8 mouse cellular contexts compared by ENCODE assay signal in the genomic region with DNA sequence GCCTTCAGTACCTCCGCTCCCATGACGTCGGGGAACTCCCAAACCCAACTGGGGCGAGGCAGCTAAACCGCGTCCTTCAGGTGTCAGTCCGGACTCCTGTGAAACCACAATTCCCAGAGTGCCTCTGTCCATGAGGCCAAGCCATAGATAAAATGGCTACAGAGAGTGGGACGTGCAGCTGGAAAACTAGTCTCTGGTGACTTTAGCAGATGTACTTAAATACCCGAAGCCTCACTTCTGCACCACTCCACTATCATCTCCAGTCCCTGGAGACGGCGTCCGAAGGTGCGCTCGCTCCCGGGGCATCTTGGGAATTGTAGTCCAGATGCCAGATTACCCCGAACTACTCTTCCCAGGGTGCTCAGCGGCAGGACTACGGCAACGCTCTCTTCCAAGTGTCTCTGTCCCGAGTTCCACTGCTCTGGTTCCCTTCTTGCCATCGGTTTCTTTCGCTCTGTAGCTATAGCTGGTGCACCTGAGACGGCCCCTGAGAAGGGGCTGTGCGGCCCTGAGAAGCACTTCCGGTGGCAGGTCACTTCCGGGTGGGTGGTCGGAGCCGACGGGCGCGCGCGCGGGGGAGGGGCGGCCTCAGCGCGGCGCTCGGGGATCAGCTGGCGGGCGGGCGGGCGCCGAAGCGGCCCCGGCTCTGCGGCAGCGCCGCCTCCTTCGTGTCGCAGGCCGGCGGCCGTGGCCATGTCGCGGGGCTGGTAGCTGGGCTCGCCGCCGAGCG. TPM values are rescaled to one million over a fixed set of nuclear protein-coding genes. Genes with fewer than 3 reads are reported as not detected.
DNase-seq lines count a peak whose midpoint lies in the region; ATAC-seq lines count a peak whose summit lies in the region.

Aak1 (plus strand) TSS at position 603 of the 730 bp plus-strand sequence.

- no peaks in the 10 kb centered on the region for H3K36me3 ChIP-seq in heart, embryonic 13.5 days
- no peaks in the 10 kb centered on the region; the same call in 1 of the 2 replicates for H3K36me3 ChIP-seq in liver, embryonic 12.5 days
- no peaks in the 10 kb centered on the region for H3K36me3 ChIP-seq in stomach, embryonic 15.5 days

- DNase-seq in CD4-positive helper T cell, adult 2 months (ENCODE audit: low read depth, low spot score) = peak; percentile 92
- DNase-seq in brain, embryonic 18.5 days (ENCODE audit: low read depth, low spot score) = peak; percentile 83
- peak; percentile 95 for DNase-seq in kidney, postnatal 10 days
- DNase-seq in natural killer cell, adult 2 months (ENCODE audit: low spot score in 2 of 2) = peak; percentile 89

- peak within 1 kb of the TSS; percentile 72 for H3K4me3 ChIP-seq in heart, embryonic 13.5 days
- H3K4me3 ChIP-seq in liver, embryonic 12.5 days = peak within 1 kb of the TSS; percentile 91
- H3K4me3 ChIP-seq in stomach, embryonic 15.5 days (replicated peaks) = peak within 1 kb of the TSS; percentile 96

- ATAC-seq in erythroid progenitor cell, adult 5-6 weeks (replicated peaks; ENCODE audit: low FRiP score, poor library complexity, severe bottlenecking) = peak; percentile 90
- ATAC-seq in heart, embryonic 13.5 days (ENCODE audit: extremely low read depth, insufficient number of reproducible peaks, low FRiP score, low TSS enrichment) = peak; percentile 79
- ATAC-seq in liver, embryonic 12.5 days = peak; percentile 87
- ATAC-seq in stomach, embryonic 15.5 days (ENCODE audit: insufficient read depth, low FRiP score, low read depth) = peak; percentile 88

- no peaks in the 10 kb centered on the region for H3K9me3 ChIP-seq in heart, embryonic 13.5 days
- no peaks in the 10 kb centered on the region for H3K9me3 ChIP-seq in liver, embryonic 12.5 days (replicated peaks)
- H3K9me3 ChIP-seq in stomach, embryonic 15.5 days = no peaks in the 10 kb centered on the region

- no peaks in the 10 kb centered on the region for H3K27me3 ChIP-seq in heart, embryonic 13.5 days (replicated peaks)
- H3K27me3 ChIP-seq in liver, embryonic 12.5 days (replicated peaks) = no peaks in the 10 kb centered on the region
- no peaks in the 10 kb centered on the region for H3K27me3 ChIP-seq in stomach, embryonic 15.5 days (replicated peaks)

- H3K9ac ChIP-seq in heart, embryonic 13.5 days = peak within 1 kb of the TSS; percentile 95
- peak within 1 kb of the TSS; percentile 93 for H3K9ac ChIP-seq in liver, embryonic 12.5 days
- peak within 1 kb of the TSS; percentile 93 for H3K9ac ChIP-seq in stomach, embryonic 15.5 days

- WGBS in heart, embryonic 13.5 days = 2% methylated on average over 57 of the region's 60 CpGs
- under 1% methylated on average over 60 of the region's 60 CpGs for WGBS in liver, embryonic 12.5 days (ENCODE audit: insufficient replicate concordance)
- under 1% methylated on average over 59 of the region's 60 CpGs for WGBS in stomach, embryonic 15.5 days

- peaks cover 49% of the 10 kb centered on the region for H3K4me1 ChIP-seq in heart, embryonic 13.5 days
- H3K4me1 ChIP-seq in liver, embryonic 12.5 days = peaks cover 49% of the 10 kb centered on the region
- H3K4me1 ChIP-seq in stomach, embryonic 15.5 days = peaks cover 27% of the 10 kb centered on the region

- H3K27ac ChIP-seq in heart, embryonic 13.5 days (replicated peaks) = peak within 1 kb of the TSS; percentile 99
- peak within 1 kb of the TSS; percentile 91 for H3K27ac ChIP-seq in liver, embryonic 12.5 days
- H3K27ac ChIP-seq in stomach, embryonic 15.5 days = peak within 1 kb of the TSS; percentile 99

- H3K4me2 ChIP-seq in heart, embryonic 13.5 days = peak within 1 kb of the TSS; percentile 84
- peak within 1 kb of the TSS; percentile 89 for H3K4me2 ChIP-seq in liver, embryonic 12.5 days
- H3K4me2 ChIP-seq in stomach, embryonic 15.5 days = peak within 1 kb of the TSS; percentile 77

RNA-seq across cellular contexts. Expression of gene Aak1, which starts in this region (rescaled TPM):
- total RNA-seq in erythroid progenitor cell, adult 5-6 weeks (2015; ENCODE audit: low replicate concordance) = 18.4 and 39.4 TPM in 2 replicates
- total RNA-seq in erythroid progenitor cell, adult 5-6 weeks (2017; ENCODE audit: low replicate concordance) = 10.5 and 15.8 TPM in 2 replicates
- polyA plus RNA-seq in heart, embryonic 13.5 days (2015; fragmentation: Nextera tagmentation; extraction: Ambion mirVana) = 16.1 and 18.2 TPM in 2 replicates
- polyA plus RNA-seq in liver, embryonic 12.5 days (2016; fragmentation: Nextera tagmentation; extraction: Ambion mirVana) = 5.8 and 9.2 TPM in 2 replicates
- polyA plus RNA-seq in stomach, embryonic 15.5 days (2015; fragmentation: Nextera tagmentation; extraction: Ambion mirVana) = 13.8 and 17.8 TPM in 2 replicates

Comparison
In these comparisons a context has a peak if more than half of its experiments do, and no peak if none do; other contexts are left out.
1. Peak in every context shown above with its lines: DNase-seq, ATAC-seq, H3K4me3 ChIP-seq and H3K27ac ChIP-seq.